Mouse (Mus musculus) kidney, postnatal 25 days (tissue): Measurements from ENCODE around the gene Ankrd61.

Source experiments
- DNase-seq, 2 experiments: peaks; one replicate each; pipeline ENCODE4 v3.0.0; 2021; ENCODE audit warnings: mixed read lengths in 2 of 2

Gene Ankrd61

GRCm38 (mm10) chr5:143892255-143892886, 5.1 kb downstream of the Ankrd61 start:
- no peak for DNase-seq

GRCm38 (mm10) chr5:143890741-143891140, 6.7 kb downstream of the Ankrd61 start:
- DNase-seq = no peak

- DNase-seq = no peak
Observed at GRCm38 (mm10) chr5:143885274-143885673, 12.2 kb downstream of the Ankrd61 start.

GRCm38 (mm10) chr5:143874571-143874970, 22.9 kb downstream of the Ankrd61 start:
- DNase-seq = no peak

- no peak for DNase-seq
Observed at GRCm38 (mm10) chr5:143871547-143872169, 25.8 kb downstream of the Ankrd61 start.
